Mouse (Mus musculus) v-Abl transformed pro-B cells (cell line): Measurements from ENCODE around the gene Atp2a3.

Experiments
- in situ Hi-C, 2 experiments: fragments of 400-800 bp; cut with MboI; formaldehyde crosslinking; loops; one replicate each; pipeline ENCODE4 v1.15.1; 2025; ENCODE audit not compliant: unreplicated experiment in 2 of 2

Atp2a3 gene

DNA sequence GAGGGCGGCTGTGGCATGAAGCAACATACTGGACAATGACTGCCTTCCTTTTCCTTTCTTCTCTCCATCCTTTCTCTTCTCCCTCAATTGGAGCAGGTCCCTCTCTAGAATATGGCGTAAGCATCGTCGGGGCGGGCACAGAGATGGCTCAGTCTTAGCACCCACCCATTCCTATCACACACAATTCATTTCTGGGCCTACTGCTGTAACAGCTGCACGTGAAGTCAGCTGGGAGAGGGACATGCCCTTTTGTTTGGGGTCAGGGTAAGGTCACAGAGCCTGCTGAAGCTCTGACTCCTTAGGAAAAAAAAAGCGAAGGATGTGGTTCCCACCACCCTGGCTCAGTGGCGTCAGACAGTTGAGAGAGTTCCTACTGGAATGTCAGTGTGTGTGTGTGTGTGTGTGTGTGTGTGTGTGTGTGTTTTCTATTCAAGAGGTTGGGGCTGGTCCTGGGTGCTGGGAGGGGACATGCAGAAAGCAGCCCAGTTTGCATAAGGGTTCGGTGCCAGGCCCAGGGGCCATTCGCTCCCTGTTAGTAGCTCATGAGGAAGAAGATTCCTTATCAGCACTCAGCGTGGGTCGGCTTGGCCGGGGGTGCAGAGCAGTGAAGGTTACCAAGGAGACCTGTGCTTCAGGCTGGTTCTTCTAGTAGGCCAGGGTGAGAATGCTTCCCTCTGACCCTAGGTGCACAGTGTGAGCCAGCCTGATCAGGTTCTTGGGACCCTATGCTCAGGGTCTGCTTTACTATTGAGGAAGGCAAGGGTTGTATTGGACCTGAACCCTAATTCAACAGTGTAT, 36.8 kb downstream of the Atp2a3 start:
- in situ Hi-C loops, result no loop called here

DNA sequence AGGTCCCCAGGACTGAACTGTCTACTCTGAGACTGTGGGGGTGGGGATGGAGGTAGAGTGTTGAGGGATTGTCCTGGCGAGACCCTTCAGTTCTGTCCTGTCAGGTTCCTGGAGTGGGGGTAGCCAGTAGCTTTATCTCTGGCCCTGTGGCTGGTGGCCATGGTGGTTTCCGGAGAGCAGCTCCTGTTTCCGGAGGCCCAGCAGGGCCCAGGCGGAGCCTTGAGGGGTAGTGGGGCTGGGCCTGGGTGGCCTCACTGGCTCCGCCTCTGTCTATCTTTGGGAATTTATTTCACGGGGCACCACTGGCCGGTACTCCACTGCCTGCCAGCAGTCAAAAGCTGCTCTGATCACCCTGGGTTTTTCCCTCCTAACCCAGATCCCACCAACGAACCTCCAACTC, 37.8 kb downstream of the Atp2a3 start, which contains the start of gene P2rx1:
P2rx1 (plus strand) TSS at position 333 of the 400 bp plus-strand sequence.
- in situ Hi-C loops, result no loop called here

DNA sequence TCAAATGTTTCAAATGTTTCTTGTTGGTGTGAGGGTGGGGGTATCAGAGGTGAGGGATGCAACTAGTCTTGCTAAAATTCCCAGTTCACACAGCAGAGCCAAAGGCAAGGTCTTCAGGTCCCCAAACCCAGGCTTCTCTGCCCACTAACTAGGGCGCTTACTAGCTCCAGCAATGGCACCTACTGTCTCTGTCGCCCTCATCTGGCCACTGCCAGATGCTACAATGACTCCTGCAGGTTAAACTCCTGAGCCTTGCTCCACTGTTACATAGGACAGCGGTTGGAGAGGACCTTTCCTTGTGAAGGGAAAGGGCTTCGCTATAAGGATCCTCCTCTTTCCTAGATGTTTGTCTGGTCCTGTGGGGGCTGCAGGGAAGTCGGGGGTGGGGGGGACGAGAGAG, 40.1 kb downstream of the Atp2a3 start:
- in situ Hi-C loops, result loop anchor here (5.0 to 25.0 kb wide), 6 partner anchors 106 to 664 kb away; no protein-coding TSS in a partner anchor

DNA sequence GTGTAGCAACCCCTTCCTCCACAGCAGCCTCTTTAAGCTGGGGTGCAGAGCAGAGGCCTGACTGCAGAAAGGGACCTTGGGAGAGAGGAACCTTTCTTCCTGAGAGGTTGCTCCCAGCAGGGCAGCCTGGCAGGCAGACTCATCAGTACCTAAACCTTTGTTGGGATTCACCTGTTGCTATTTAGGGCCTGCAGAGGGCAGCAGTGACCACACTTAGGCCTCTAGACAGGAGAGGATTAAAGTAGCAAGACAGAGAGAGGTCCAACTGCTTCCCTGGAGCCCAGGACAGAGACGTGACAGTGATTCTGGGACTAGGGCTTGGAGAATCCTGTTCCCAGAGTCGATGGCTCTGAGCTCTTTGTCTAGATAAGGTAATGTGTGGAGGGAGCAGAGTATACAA, 45.4 kb downstream of the Atp2a3 start:
- in situ Hi-C loops, result loop anchor here (5.0 to 25.0 kb wide), 4 partner anchors 36 to 1366 kb away; no protein-coding TSS in a partner anchor

DNA sequence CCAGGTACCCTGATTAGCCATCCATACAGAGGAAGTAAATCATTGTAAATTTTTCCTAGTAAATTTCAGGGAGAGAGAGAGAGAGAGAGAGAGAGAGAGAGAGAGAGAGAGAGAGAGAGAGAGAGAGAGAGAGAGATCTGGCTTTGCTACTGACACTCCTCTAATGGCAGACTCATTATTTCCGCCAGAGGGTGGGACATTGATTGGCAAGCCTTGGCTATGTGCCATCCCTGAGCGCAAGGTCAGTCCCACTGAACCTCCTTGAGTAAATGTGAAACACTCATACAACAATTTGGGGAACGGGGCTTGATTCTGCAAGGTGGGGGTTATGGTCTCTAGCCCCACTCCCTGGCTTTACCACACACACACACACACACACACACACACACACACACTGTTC, 46.1 kb downstream of the Atp2a3 start:
- in situ Hi-C loops, result loop anchor here (5.0 to 25.0 kb wide), 4 partner anchors 35 to 1365 kb away; no protein-coding TSS in a partner anchor

DNA sequence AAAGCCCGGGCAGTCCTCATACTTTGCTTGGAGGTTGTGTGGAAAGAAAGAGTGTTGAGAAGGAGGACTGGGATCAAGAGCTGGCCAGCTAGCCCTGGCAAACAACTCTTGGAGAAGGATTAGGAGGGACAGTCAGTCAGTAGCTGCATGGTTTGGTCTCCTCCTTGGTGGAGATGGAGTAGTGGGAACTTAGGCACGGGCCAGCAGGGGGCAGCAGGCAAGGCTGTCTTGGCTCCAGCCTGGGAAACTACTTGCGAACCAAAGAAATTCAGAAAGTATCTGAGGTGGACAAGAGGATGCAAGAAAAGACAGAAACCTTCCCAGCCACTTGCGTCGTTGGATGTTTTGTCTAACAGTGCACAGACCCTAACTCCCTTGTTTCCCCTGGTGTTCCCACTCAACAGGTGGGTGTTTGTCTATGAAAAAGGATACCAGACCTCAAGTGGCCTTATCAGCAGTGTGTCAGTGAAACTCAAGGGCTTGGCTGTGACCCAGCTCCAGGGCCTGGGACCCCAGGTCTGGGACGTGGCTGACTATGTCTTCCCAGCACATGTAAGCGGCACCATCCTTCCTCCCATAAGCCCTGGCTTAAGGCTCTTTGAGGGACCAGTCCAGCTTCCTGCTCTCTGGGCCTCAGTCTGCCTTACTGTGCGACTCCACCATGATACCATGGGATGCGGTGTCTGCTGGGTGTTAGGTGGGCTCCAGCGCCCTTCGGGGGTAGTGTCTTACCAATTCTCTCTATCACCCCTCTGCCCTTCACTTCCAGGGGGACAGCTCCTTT, 46.9 kb downstream of the Atp2a3 start:
- in situ Hi-C loops, result loop anchor here (5.0 to 25.0 kb wide), 4 partner anchors 34 to 1364 kb away; no protein-coding TSS in a partner anchor

DNA sequence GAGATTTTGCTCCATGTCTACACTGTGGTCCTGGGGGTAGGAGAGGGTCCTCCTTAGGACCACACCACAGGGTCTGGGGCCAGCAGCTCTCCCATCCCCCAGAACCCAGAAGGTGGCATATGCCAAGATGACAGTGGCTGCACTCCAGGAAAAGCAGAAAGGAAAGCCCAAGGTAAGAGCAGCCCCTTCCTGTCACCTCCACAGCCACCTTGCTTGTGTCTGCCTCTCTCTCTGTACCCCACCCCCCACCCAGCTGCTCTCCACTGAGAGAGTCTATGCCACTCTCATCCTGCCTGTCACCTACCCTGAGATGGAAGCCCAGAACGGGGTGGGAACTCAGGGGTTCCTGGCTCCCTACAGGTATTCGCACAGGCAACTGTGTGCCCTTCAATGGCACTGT, 47.9 kb downstream of the Atp2a3 start:
- in situ Hi-C loops, result loop anchor here (5.0 to 25.0 kb wide), 4 partner anchors 33 to 1363 kb away; no protein-coding TSS in a partner anchor

DNA sequence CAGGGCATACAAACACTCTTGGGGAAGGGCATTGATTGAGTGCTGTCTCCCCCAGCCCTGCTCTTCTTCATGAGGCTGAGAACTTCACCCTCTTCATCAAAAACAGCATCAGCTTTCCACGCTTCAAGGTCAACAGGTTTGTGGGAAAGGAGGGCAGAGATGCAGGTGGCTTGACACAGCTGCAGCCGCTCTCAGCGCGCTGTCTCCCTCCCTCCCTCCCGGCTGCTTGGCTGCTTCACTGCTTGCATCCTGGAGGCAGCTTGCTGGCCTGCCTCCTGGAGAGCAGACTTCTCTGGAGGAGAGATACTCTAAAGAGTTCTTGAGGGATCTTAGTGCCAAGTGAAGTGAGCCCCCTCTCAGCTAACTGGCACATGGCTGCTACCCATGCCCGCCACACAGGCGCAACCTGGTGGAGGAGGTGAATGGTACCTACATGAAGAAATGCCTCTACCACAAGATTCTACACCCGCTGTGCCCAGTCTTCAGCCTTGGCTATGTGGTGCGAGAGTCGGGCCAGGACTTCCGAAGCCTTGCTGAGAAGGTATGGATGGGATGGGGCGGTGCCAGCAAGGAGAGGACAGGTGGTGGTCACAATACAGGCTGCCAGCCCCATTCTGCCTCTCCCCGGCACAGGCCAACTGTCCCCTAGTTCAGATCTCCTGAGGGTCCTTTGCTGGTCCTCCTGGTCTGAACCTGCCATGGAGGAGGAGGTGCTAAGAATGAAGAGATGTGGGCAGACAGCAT, 48.7 kb downstream of the Atp2a3 start:
- in situ Hi-C loops, result loop anchor here (5.0 to 25.0 kb wide), 6 partner anchors 33 to 1363 kb away; partner anchors contain the start of gene Ncbp3 (in 1 of the 2)

DNA sequence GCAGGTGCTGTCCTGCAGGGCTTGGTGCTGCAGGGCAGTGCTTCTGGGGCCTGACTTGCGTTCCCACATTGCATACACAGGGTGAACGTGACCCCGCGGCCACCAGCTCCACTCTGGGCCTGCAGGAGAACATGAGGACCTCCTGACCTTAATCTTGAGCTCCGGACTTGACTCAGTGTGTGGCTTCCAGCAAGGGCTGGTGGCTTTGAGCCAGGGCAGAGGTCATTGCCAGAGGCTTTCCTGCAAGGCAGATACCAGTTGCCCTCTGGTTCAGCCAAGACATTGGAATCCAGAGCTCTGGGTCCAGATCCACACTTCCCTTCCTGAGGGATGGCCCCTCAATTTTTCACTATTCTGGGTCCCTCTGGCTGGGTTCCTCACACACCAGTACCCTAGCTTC, 53.0 kb downstream of the Atp2a3 start:
- in situ Hi-C loops, result loop anchor here (5.0 to 25.0 kb wide), 4 partner anchors 33 to 1358 kb away; partner anchors contain the start of gene Ncbp3 (in 1 of the 2)

DNA sequence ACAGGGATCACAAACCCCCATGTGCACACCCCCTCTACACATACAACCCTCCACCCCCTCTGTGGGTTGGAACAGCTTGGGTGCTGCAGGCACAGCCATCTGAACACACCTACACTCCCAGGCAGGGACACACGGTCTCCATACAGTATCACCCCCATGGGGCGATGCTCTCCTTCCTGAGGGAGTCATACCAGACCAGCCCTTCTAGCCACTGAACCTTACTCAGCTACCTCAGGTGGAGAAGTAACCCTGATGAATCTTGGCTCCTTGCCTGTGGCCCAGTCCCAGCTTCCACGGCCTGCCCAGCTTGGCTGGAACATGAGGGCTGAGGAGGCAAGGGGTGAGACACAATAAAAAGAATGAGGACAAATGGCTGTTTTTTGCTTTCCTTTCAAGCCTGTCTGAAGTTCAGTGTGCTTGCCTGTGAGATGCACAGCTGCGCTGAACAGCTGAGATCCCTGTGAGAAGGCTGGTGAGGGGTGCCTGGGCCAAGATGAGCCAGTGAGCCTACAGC, 53.9 kb downstream of the Atp2a3 start:
- in situ Hi-C loops, result loop anchor here (5.0 to 25.0 kb wide), 4 partner anchors 32 to 1357 kb away; partner anchors contain the start of gene Ncbp3 (in 1 of the 2)

DNA sequence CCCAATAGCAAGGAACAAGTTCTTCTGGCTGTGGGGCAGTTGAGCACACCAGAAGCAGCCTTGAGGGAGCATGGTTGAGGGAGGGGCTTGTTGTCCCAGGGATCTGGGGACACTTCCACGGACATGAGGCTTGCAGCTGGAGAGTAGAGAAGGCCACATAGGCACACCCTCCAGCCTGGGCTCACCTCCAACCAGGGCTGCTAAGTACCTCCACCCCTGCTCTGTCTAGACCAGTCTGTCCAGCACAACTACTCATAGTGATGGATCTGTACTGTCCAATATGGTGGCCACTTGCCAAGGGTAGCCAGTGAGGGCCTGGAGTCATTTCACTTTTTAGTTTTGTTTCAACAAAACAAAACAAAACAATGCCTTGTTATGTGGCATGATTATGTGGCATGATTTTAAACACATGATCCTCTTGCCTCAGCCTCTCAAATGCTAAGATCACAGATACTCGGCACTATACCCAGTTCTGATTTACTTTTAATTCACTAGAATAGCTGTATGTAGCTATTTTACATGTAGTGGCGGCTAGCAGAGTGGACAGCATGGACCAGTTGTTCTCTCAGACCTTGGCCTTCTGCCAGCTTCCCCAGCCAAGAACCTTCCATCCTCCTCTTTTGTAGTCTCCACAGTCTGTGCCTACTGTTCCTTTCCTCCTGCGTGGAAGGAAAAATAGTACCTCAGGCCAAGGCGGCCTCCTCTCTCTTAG, 54.6 kb downstream of the Atp2a3 start:
- in situ Hi-C loops, result loop anchor here in 1 of 2 experiments (25.0 kb wide), 1 partner anchor 678 kb away; no protein-coding TSS in a partner anchor

DNA sequence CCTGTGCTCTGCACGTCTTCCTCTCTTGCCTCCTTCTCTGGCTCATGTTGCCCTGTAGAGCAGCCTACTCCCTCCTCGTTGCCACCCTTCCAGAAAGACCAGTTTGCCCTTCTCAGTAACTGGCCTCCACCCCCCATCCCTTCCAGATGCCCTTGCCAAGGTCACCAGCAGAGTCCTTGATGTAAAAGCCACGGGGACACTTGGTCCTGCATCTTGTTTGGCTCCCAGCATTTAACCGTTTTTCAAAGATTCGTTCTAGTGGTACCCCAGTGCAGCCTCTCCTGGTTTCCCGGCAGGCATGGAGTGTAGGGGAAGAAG, 55.1 kb downstream of the Atp2a3 start:
- in situ Hi-C loops, result loop anchor here in 1 of 2 experiments (25.0 kb wide), 1 partner anchor 679 kb away; no protein-coding TSS in a partner anchor

DNA sequence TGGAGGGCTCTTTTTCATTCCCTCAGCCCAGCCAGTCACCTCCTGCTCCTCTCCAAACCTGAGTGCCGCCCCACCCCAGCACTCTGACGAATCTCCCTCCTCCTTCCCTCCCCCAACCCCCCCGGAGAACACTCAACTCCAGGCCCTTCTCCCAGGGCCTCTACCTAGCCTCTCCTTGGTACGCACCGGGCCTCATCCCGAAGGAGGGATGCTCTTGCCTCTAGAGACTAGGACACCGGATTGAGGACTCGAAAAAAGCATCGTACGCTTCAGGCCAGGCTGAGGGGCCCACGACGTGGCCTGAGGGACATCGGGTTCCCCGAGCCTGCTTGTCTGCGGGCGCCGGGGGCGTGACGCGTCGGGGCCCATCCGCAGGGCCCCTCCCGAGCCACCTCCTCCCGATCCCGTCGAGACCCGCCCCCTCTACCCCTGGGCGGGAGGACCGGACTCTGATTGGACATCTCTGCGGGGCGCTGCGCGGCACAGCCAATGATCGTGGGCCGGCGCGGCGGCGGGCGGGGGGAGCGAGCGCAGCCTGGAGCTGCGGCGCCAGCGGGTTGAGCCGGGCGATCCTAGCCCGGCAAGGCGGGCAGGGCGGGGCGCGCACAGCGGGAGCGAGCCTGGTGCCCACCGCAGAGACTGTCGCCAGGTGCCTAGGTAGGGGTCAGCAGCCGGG, 57.6 kb downstream of the Atp2a3 start, which contains the start of gene Camkk1:
Camkk1 (plus strand) TSS at position 538 of the 676 bp plus-strand sequence.
- in situ Hi-C loops, result loop anchor here in 1 of 2 experiments (25.0 kb wide), 1 partner anchor 681 kb away; no protein-coding TSS in a partner anchor

DNA sequence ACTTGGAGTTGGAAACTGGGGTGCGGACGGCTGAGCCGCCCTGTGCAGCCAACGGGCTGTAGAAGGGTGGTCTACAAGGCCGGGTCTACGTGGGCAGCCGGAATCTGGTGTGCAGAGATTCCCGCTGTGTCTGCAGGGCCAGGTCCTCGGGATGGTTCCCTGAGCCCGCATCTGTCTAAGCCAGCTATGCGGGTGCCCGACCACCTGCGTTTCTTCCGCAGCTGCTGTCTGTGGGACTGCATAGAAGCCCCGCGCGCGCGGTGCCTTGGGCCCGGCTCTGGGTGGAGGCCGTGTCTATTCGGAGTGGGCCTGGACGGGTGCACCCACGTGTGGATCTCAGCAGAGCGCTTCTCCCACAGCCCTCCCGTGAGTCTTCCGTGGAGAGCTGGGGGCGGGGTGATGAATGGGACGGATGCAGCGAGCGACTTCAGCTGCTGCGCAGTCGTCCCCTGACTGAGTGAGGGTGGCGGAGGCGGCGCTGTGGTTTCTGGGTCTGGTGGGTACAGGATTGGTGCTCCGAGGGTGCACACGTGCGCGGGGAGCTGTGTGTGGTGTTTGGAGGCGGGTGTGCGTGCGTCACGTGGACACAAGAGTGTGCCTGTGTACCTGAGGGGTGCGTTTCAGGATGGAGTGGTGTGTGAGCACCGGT, 58.3 kb downstream of the Atp2a3 start:
- in situ Hi-C loops, result loop anchor here in 1 of 2 experiments (25.0 kb wide), 1 partner anchor 682 kb away; no protein-coding TSS in a partner anchor

DNA sequence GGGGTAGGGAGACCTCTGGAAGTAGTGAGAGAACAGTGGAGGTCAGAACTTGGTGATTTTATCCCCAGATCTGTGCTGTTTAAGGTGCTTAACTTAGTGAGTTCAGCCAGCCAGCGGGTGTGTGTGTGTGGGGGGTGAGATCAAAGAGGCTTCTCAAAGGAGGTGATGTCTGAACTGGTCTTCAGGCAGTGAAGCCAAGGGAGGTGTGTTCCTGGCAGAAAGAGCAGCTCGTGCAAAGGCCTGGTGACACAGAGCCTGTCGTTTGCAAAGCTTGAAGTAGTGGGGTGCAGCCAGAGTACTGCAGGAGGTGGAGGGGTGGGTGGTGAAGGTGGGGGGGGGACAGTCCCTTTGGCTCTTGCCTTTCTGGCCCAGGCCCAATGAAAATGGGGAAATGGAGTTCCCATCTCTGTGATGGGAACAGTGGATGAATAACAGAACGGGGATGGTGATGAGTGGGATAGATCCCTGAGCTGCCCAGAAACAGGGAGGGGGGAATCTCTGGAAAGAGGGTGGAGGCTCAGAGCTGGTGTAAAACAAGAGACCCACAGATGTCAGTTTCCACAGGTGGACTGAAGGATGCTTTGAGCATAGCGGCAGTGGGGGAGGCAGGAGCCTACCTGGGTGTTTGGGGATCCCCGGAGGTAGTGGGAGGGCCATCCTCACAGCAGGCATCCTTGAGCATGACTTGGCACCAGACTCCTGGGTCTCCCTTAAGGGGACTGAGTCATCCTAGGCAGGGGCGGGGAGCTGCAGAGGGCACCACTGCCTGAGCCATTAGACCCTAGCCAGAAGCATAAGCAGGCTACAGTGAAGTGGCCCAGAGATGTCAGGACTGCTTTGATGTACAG, 60.2 kb downstream of the Atp2a3 start:
- in situ Hi-C loops, result loop anchor here in 1 of 2 experiments (25.0 kb wide), 1 partner anchor 684 kb away; no protein-coding TSS in a partner anchor

DNA sequence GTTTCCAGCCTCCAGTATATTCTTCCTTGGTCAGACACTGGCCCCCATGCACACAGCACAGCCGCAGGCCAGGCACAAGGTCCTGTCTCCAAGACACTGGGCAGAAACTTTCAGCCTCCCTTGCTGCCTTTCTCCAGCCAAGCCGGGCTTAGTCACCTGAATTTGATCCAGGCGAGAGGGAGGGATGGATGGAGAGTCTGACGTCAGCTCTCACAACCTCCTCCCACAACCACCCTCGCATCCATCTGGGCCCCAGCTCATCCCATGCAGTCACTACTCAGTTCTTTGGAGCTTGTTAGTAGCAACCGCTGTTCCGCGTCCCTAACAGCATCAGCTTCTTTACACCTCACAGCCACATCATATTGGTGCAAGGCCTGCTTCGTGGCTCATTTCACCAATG, 62.1 kb downstream of the Atp2a3 start:
- in situ Hi-C loops, result loop anchor here in 1 of 2 experiments (25.0 kb wide), 1 partner anchor 686 kb away; no protein-coding TSS in a partner anchor

DNA sequence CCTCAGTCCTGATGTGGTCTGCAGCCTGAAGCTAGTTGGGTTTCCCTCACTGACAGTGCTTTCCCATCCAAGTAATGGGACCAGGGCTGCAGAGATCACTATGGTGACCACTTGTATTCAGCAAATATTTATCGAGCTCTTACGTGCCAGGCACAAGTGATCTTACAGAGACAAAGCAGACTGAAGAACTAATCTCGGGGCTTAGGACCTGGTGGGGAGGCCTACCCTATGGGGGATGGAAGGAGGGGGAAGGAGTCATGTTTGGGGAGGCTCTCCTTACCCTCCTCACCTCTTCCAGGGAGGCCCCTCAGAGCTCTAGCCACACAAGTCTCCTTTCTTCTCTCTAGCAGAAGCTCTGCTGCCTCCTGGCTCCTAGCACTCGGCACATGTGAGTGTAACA, 62.9 kb downstream of the Atp2a3 start:
- in situ Hi-C loops, result loop anchor here in 1 of 2 experiments (25.0 kb wide), 1 partner anchor 687 kb away; no protein-coding TSS in a partner anchor
